12 mouse cellular contexts compared by ENCODE assay signal in the genomic region with DNA sequence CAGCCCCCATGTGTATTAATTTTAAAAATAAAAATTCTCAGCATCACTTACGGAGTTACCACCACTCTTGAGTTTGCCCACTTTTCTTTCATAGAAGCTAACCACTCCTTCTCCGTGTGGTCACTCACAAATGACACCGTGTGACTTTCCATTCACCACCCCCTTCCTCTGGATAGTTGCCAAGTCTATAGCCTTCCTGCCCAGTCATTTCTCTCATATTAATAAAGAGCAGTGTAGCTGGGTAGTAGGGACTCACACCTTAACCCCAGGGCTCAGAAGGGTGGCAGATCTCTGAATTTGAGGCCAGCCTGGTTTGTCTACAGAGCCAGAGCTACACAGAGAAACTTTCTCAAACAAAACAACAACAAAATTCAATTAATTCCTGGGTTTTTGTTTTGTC. TPM values are rescaled to one million over a fixed set of nuclear protein-coding genes. Genes with fewer than 3 reads are reported as not detected.
DNase-seq lines count a peak whose midpoint lies in the region; ATAC-seq and TF ChIP-seq lines count a peak whose summit lies in the region.
"Had no signal": no experiment of that assay in that cellular context is flagged by ENCODE, and none has a peak within 500 bp of the region (broad histone marks: within the 10 kb centered on the region; RNA-seq: fewer than 3 reads in every experiment).

No protein-coding gene starts in this region.

- H3K27ac ChIP-seq in embryonic facial prominence, embryonic 14.5 days (replicated peaks; ENCODE audit: low read depth, low read length), result no peak overlapping the region
- no peak overlapping the region for H3K27ac ChIP-seq in embryonic facial prominence, embryonic 10.5 days (replicated peaks)
- no peak overlapping the region for H3K27ac ChIP-seq in liver, embryonic 11.5 days (ENCODE audit: low read depth, low read length)
- H3K27ac ChIP-seq in liver, embryonic 12.5 days, result no peak overlapping the region; the same call in 1 of the 2 replicates
- no peak overlapping the region for H3K27ac ChIP-seq in limb, embryonic 10.5 days
- H3K27ac ChIP-seq: embryonic facial prominence, embryonic 15.5 days; hindbrain, embryonic 15.5 days had no signal

- 79% methylated on average over 3 of the region's 3 CpGs for WGBS in embryonic facial prominence, embryonic 14.5 days
- WGBS in embryonic facial prominence, embryonic 10.5 days, result 95% methylated on average over 3 of the region's 3 CpGs
- 79% methylated on average over 3 of the region's 3 CpGs for WGBS in liver, embryonic 11.5 days
- 77% methylated on average over 3 of the region's 3 CpGs for WGBS in liver, embryonic 12.5 days (ENCODE audit: insufficient replicate concordance)
- 93% methylated on average over 3 of the region's 3 CpGs for WGBS in limb, embryonic 10.5 days

- TF ChIP-seq POLR2A in myocyte (IDR thresholded peaks at IDR 0.05; ENCODE audit: insufficient read length, low read depth), result no peak

- no peak overlapping the region for H3K9ac ChIP-seq in embryonic facial prominence, embryonic 14.5 days (ENCODE audit: low read depth, low read length)
- no peak overlapping the region for H3K9ac ChIP-seq in liver, embryonic 11.5 days (ENCODE audit: low read depth, low read length)
- H3K9ac ChIP-seq in liver, embryonic 12.5 days, result no peak overlapping the region
- H3K9ac ChIP-seq: embryonic facial prominence, embryonic 15.5 days; hindbrain, embryonic 15.5 days had no signal

- no peaks in the 10 kb centered on the region for H3K9me3 ChIP-seq in embryonic facial prominence, embryonic 14.5 days (ENCODE audit: control insufficient read depth, low read length)
- H3K9me3 ChIP-seq in embryonic facial prominence, embryonic 10.5 days, result no peaks in the 10 kb centered on the region
- H3K9me3 ChIP-seq in liver, embryonic 11.5 days (ENCODE audit: control insufficient read depth, low read length), result no peaks in the 10 kb centered on the region
- no peaks in the 10 kb centered on the region for H3K9me3 ChIP-seq in liver, embryonic 12.5 days (replicated peaks)
- no peaks in the 10 kb centered on the region for H3K9me3 ChIP-seq in limb, embryonic 10.5 days (replicated peaks)
- H3K9me3 ChIP-seq: embryonic facial prominence, embryonic 15.5 days; hindbrain, embryonic 15.5 days had no signal

- intact Hi-C loops in heart, postnatal 10 days (cut with DNase I), result no loop called here

- peaks cover 20% of the 10 kb centered on the region for H3K4me1 ChIP-seq in embryonic facial prominence, embryonic 14.5 days (ENCODE audit: control insufficient read depth, insufficient read depth, low read length)
- H3K4me1 ChIP-seq in embryonic facial prominence, embryonic 10.5 days, result peaks cover 18% of the 10 kb centered on the region
- H3K4me1 ChIP-seq in liver, embryonic 11.5 days (replicated peaks; ENCODE audit: control insufficient read depth, insufficient read depth, low read length), result peaks cover 26% of the 10 kb centered on the region
- H3K4me1 ChIP-seq in liver, embryonic 12.5 days, result peaks cover 46% of the 10 kb centered on the region
- H3K4me1 ChIP-seq in limb, embryonic 10.5 days, result peaks cover 17% of the 10 kb centered on the region

- H3ac ChIP-seq in myocyte (ENCODE audit: control insufficient read depth, insufficient read length), result no peak overlapping the region

- H3K27me3 ChIP-seq in embryonic facial prominence, embryonic 14.5 days (replicated peaks; ENCODE audit: control insufficient read depth, insufficient read depth, low read length), result no peaks in the 10 kb centered on the region
- H3K27me3 ChIP-seq in embryonic facial prominence, embryonic 10.5 days (replicated peaks; ENCODE audit: low read depth, poor library complexity, severe bottlenecking), result no peaks in the 10 kb centered on the region
- H3K27me3 ChIP-seq in liver, embryonic 11.5 days (replicated peaks; ENCODE audit: control insufficient read depth, insufficient read depth, low read length), result no peaks in the 10 kb centered on the region
- no peaks in the 10 kb centered on the region for H3K27me3 ChIP-seq in liver, embryonic 12.5 days (replicated peaks)
- H3K27me3 ChIP-seq in myocyte (ENCODE audit: control insufficient read depth, insufficient read depth, insufficient read length), result no peaks in the 10 kb centered on the region
- no peaks in the 10 kb centered on the region for H3K27me3 ChIP-seq in limb, embryonic 10.5 days (ENCODE audit: low read depth, poor library complexity, severe bottlenecking)
- H3K27me3 ChIP-seq: embryonic facial prominence, embryonic 15.5 days; hindbrain, embryonic 15.5 days had no signal

- 0 out of 2 replicates have a peak overlapping the region, but pooled peaks have one; percentile 4 for H3K4me2 ChIP-seq in embryonic facial prominence, embryonic 14.5 days (ENCODE audit: low read depth, low read length)
- H3K4me2 ChIP-seq in liver, embryonic 11.5 days, result peak overlapping the region; percentile 19
- H3K4me2 ChIP-seq in liver, embryonic 12.5 days, result no peak overlapping the region
- H3K4me2 ChIP-seq in myocyte (ENCODE audit: low read depth), result peak overlapping the region; percentile 38
- H3K4me2 ChIP-seq: embryonic facial prominence, embryonic 15.5 days; hindbrain, embryonic 15.5 days had no signal

- H3K4me3 ChIP-seq in embryonic facial prominence, embryonic 14.5 days (ENCODE audit: low read depth, low read length), result no peak overlapping the region
- H3K4me3 ChIP-seq in embryonic facial prominence, embryonic 10.5 days, result no peak overlapping the region
- H3K4me3 ChIP-seq in liver, embryonic 11.5 days (ENCODE audit: low read depth, low read length), result no peak overlapping the region
- no peak overlapping the region for H3K4me3 ChIP-seq in liver, embryonic 12.5 days
- no peak overlapping the region for H3K4me3 ChIP-seq in myocyte
- H3K4me3 ChIP-seq in limb, embryonic 10.5 days, result no peak overlapping the region
- H3K4me3 ChIP-seq: embryonic facial prominence, embryonic 15.5 days; hindbrain, embryonic 15.5 days had no signal

- peaks cover 95% of the 10 kb centered on the region for H3K79me2 ChIP-seq in myocyte (ENCODE audit: control insufficient read depth, insufficient read depth)

- peak; percentile 16 for DNase-seq in embryonic facial prominence, embryonic 14.5 days (ENCODE audit: low spot score)
- DNase-seq in embryonic facial prominence, embryonic 10.5 days (ENCODE audit: low spot score), result no peak
- no peak for DNase-seq in liver, embryonic 11.5 days (ENCODE audit: low spot score)
- DNase-seq in heart, postnatal 10 days, result peak; percentile 40 to 42
- DNase-seq in frontal cortex, postnatal 36 days (ENCODE audit: low spot score in 2 of 2), result no peak
- DNase-seq in limb, embryonic 10.5 days (ENCODE audit: low spot score), result no peak
- DNase-seq: cerebellum, adult 2 months; layer of hippocampus, postnatal 36 days had no signal

- H3K36me3 ChIP-seq in embryonic facial prominence, embryonic 14.5 days (ENCODE audit: control insufficient read depth, insufficient read depth, low read length), result peaks cover 37% of the 10 kb centered on the region
- H3K36me3 ChIP-seq in embryonic facial prominence, embryonic 10.5 days (replicated peaks), result peaks cover 81% of the 10 kb centered on the region
- H3K36me3 ChIP-seq in liver, embryonic 11.5 days (ENCODE audit: control insufficient read depth, insufficient read depth, low read length), result peaks cover 14% of the 10 kb centered on the region; the same call in 1 of the 2 replicates
- H3K36me3 ChIP-seq in liver, embryonic 12.5 days, result peaks cover 78% of the 10 kb centered on the region
- peaks cover 13% of the 10 kb centered on the region for H3K36me3 ChIP-seq in myocyte (ENCODE audit: control insufficient read depth, insufficient read depth)
- H3K36me3 ChIP-seq in limb, embryonic 10.5 days, result peaks cover 74% of the 10 kb centered on the region

- ATAC-seq in embryonic facial prominence, embryonic 14.5 days (ENCODE audit: low read depth), result no peak
- no peak for ATAC-seq in liver, embryonic 11.5 days (replicated peaks; ENCODE audit: low FRiP score)
- ATAC-seq in liver, embryonic 12.5 days, result no peak

RNA-seq across cellular contexts. Expression of gene Thrap3, which starts 5.1 kb away (rescaled TPM):
- polyA plus RNA-seq in embryonic facial prominence, embryonic 14.5 days (2014; fragmentation: Nextera tagmentation; extraction: Ambion mirVana), result 185 and 198 TPM in 2 replicates
- polyA plus RNA-seq in embryonic facial prominence, embryonic 10.5 days (2016; fragmentation: Nextera tagmentation; extraction: Ambion mirVana), result 262 and 263 TPM in 2 replicates
- 199 and 207 TPM in 2 replicates for polyA plus RNA-seq in liver, embryonic 11.5 days (2014; fragmentation: Nextera tagmentation; extraction: Ambion mirVana)
- polyA plus RNA-seq in liver, embryonic 12.5 days (2016; fragmentation: Nextera tagmentation; extraction: Ambion mirVana), result 162 and 163 TPM in 2 replicates
- 100 to 1,000 TPM; 160 to 172 TPM for total RNA-seq in heart, postnatal 10 days (2021)
- 56.6 TPM for polyA plus RNA-seq in myocyte (2012; fragmentation: generic; extraction: Trizol)
- 263 and 287 TPM in 2 replicates for polyA plus RNA-seq in limb, embryonic 10.5 days (2016; fragmentation: Nextera tagmentation; extraction: Ambion mirVana)

RNA-seq across cellular contexts. Expression of gene Sh3d21, which starts 34.2 kb away (rescaled TPM):
- polyA plus RNA-seq in embryonic facial prominence, embryonic 14.5 days (2014; fragmentation: Nextera tagmentation; extraction: Ambion mirVana), result 7.8 and 7.9 TPM in 2 replicates
- polyA plus RNA-seq in embryonic facial prominence, embryonic 10.5 days (2016; fragmentation: Nextera tagmentation; extraction: Ambion mirVana), result 2.0 and 3.1 TPM in 2 replicates
- 2.3 TPM in 2 replicates for polyA plus RNA-seq in liver, embryonic 11.5 days (2014; fragmentation: Nextera tagmentation; extraction: Ambion mirVana)
- 1.3 and 1.6 TPM in 2 replicates for polyA plus RNA-seq in liver, embryonic 12.5 days (2016; fragmentation: Nextera tagmentation; extraction: Ambion mirVana)
- 1 to 10 TPM; 2.1 to 2.7 TPM for total RNA-seq in heart, postnatal 10 days (2021)
- polyA plus RNA-seq in myocyte (2012; fragmentation: generic; extraction: Trizol), result 0.23 TPM
- polyA plus RNA-seq in limb, embryonic 10.5 days (2016; fragmentation: Nextera tagmentation; extraction: Ambion mirVana), result 2.9 and 4.7 TPM in 2 replicates

RNA-seq across cellular contexts. Expression of gene Eva1b, which starts 49.9 kb away (rescaled TPM):
- polyA plus RNA-seq in embryonic facial prominence, embryonic 14.5 days (2014; fragmentation: Nextera tagmentation; extraction: Ambion mirVana), result 78.9 and 81.7 TPM in 2 replicates
- 37.1 and 38.9 TPM in 2 replicates for polyA plus RNA-seq in embryonic facial prominence, embryonic 10.5 days (2016; fragmentation: Nextera tagmentation; extraction: Ambion mirVana)
- 25.3 and 28.1 TPM in 2 replicates for polyA plus RNA-seq in liver, embryonic 11.5 days (2014; fragmentation: Nextera tagmentation; extraction: Ambion mirVana)
- 19.3 and 19.5 TPM in 2 replicates for polyA plus RNA-seq in liver, embryonic 12.5 days (2016; fragmentation: Nextera tagmentation; extraction: Ambion mirVana)
- 10 to 100 TPM; 36.3 to 37.0 TPM for total RNA-seq in heart, postnatal 10 days (2021)
- 28.6 TPM for polyA plus RNA-seq in myocyte (2012; fragmentation: generic; extraction: Trizol)
- polyA plus RNA-seq in limb, embryonic 10.5 days (2016; fragmentation: Nextera tagmentation; extraction: Ambion mirVana), result 72.7 and 82.2 TPM in 2 replicates

RNA-seq across cellular contexts. Expression of gene Map7d1, which starts 58.7 kb away (rescaled TPM):
- polyA plus RNA-seq in embryonic facial prominence, embryonic 14.5 days (2014; fragmentation: Nextera tagmentation; extraction: Ambion mirVana), result 62.4 and 64.2 TPM in 2 replicates
- polyA plus RNA-seq in embryonic facial prominence, embryonic 10.5 days (2016; fragmentation: Nextera tagmentation; extraction: Ambion mirVana), result 60.9 and 62.9 TPM in 2 replicates
- 26.5 and 28.9 TPM in 2 replicates for polyA plus RNA-seq in liver, embryonic 11.5 days (2014; fragmentation: Nextera tagmentation; extraction: Ambion mirVana)
- 20.9 and 23.3 TPM in 2 replicates for polyA plus RNA-seq in liver, embryonic 12.5 days (2016; fragmentation: Nextera tagmentation; extraction: Ambion mirVana)
- 100 to 1,000 TPM; 214 to 239 TPM for total RNA-seq in heart, postnatal 10 days (2021)
- 236 TPM for polyA plus RNA-seq in myocyte (2012; fragmentation: generic; extraction: Trizol)
- polyA plus RNA-seq in limb, embryonic 10.5 days (2016; fragmentation: Nextera tagmentation; extraction: Ambion mirVana), result 56.2 and 63.2 TPM in 2 replicates

Comparison
In these comparisons a context has a peak if more than half of its experiments do, and no peak if none do; other contexts are left out.
1. DNase-seq: peak in embryonic facial prominence, embryonic 14.5 days (single experiment) and heart, postnatal 10 days (2 of 2); none in embryonic facial prominence, embryonic 10.5 days (single experiment), liver, embryonic 11.5 days (single experiment), frontal cortex, postnatal 36 days (0 of 2) and limb, embryonic 10.5 days (single experiment).